Comparison of ENCODE assay signal across 8 mouse cellular contexts in genomic region chr10:80931695-80932094, GRCm38 (mm10). TPM values are rescaled to one million over a fixed set of nuclear protein-coding genes. Genes with fewer than 3 reads are reported as not detected.
A peak's percentile ranks its signal among the peaks of the same experiment; 100 is the strongest.
DNase-seq lines count a peak whose midpoint lies in the region; ATAC-seq lines count a peak whose summit lies in the region.

No protein-coding gene starts in this region.

- peak overlapping the region; percentile 93 for H3K4me2 ChIP-seq in kidney, embryonic 15.5 days
- peak overlapping the region; percentile 99 for H3K4me2 ChIP-seq in forebrain, embryonic 15.5 days (replicated peaks)
- H3K4me2 ChIP-seq in midbrain, embryonic 12.5 days (replicated peaks): peak overlapping the region; percentile 67; the same call in 1 of the 2 replicates

- WGBS in kidney, embryonic 15.5 days: 2% methylated on average over 26 of the region's 26 CpGs
- 3% methylated on average over 26 of the region's 26 CpGs for WGBS in forebrain, embryonic 15.5 days
- WGBS in midbrain, embryonic 12.5 days: 0% methylated on average over 26 of the region's 26 CpGs

- H3K9ac ChIP-seq in kidney, embryonic 15.5 days: 0 out of 2 replicates have a peak overlapping the region, but pooled peaks have one; percentile 55
- H3K9ac ChIP-seq in forebrain, embryonic 15.5 days (replicated peaks): no peak overlapping the region
- H3K9ac ChIP-seq in midbrain, embryonic 12.5 days (replicated peaks): no peak overlapping the region

- H3K4me3 ChIP-seq in kidney, embryonic 15.5 days (replicated peaks): peak overlapping the region; percentile 53
- H3K4me3 ChIP-seq in forebrain, embryonic 15.5 days: peak overlapping the region; percentile 56
- peak overlapping the region; percentile 42; the same call in 1 of the 2 replicates for H3K4me3 ChIP-seq in midbrain, embryonic 12.5 days

- no peak for DNase-seq in kidney, adult 9 months
- peak; percentile 33 for DNase-seq in Muller cell, postnatal 12 days (ENCODE audit: inconsistent ontology term)
- no peak for DNase-seq in c-Kit-positive CD71-positive TER-119-positive erythroid progenitor cells, embryonic 14.5 days (ENCODE audit: low spot score)
- no peak for DNase-seq in layer of hippocampus, postnatal 36 days

- no peaks in the 10 kb centered on the region for H3K36me3 ChIP-seq in kidney, embryonic 15.5 days
- no peaks in the 10 kb centered on the region for H3K36me3 ChIP-seq in forebrain, embryonic 15.5 days
- H3K36me3 ChIP-seq in midbrain, embryonic 12.5 days: no peaks in the 10 kb centered on the region

- peaks cover 64% of the 10 kb centered on the region for H3K27me3 ChIP-seq in kidney, embryonic 15.5 days
- H3K27me3 ChIP-seq in forebrain, embryonic 15.5 days: peaks cover 52% of the 10 kb centered on the region
- peaks cover 76% of the 10 kb centered on the region for H3K27me3 ChIP-seq in midbrain, embryonic 12.5 days

- no peaks in the 10 kb centered on the region for H3K9me3 ChIP-seq in kidney, embryonic 15.5 days (replicated peaks)
- H3K9me3 ChIP-seq in forebrain, embryonic 15.5 days: no peaks in the 10 kb centered on the region
- H3K9me3 ChIP-seq in midbrain, embryonic 12.5 days: no peaks in the 10 kb centered on the region

- H3K4me1 ChIP-seq in kidney, embryonic 15.5 days: peaks cover 76% of the 10 kb centered on the region
- H3K4me1 ChIP-seq in forebrain, embryonic 15.5 days: peaks cover 66% of the 10 kb centered on the region
- H3K4me1 ChIP-seq in midbrain, embryonic 12.5 days: peaks cover 74% of the 10 kb centered on the region

- H3K27ac ChIP-seq in kidney, embryonic 15.5 days: no peak overlapping the region
- H3K27ac ChIP-seq in forebrain, embryonic 15.5 days (replicated peaks): no peak overlapping the region
- no peak overlapping the region for H3K27ac ChIP-seq in midbrain, embryonic 12.5 days (replicated peaks)

- ATAC-seq in kidney, embryonic 15.5 days (replicated peaks; ENCODE audit: low FRiP score): no peak
- ATAC-seq in forebrain, embryonic 15.5 days (replicated peaks): no peak
- no peak for ATAC-seq in midbrain, embryonic 12.5 days (ENCODE audit: low FRiP score, low read depth)
- ATAC-seq in inflammation-experienced regulatory T-cells, adult 6 months: no peak

RNA-seq across cellular contexts. Expression of gene Gadd45b, which starts 1.8 kb away (rescaled TPM):
- 18.0 and 20.8 TPM in 2 replicates for polyA plus RNA-seq in kidney, embryonic 15.5 days (2015; fragmentation: Nextera tagmentation; extraction: Ambion mirVana)
- polyA plus RNA-seq in forebrain, embryonic 15.5 days (2015; fragmentation: Nextera tagmentation; extraction: Ambion mirVana): 5.5 and 5.9 TPM in 2 replicates
- polyA plus RNA-seq in midbrain, embryonic 12.5 days (2016; fragmentation: Nextera tagmentation; extraction: Ambion mirVana): 8.7 and 11.8 TPM in 2 replicates
- polyA plus RNA-seq in inflammation-experienced regulatory T-cells, adult 6 months (2017; shearing (Covaris generic)): 10 to 100 TPM; 26.4 to 51.5 (median 39.3) TPM
- 10 to 100 TPM; 17.7 to 19.1 TPM for total RNA-seq in layer of hippocampus, postnatal 36 days (2021)

RNA-seq across cellular contexts. Expression of gene Lmnb2, which starts 13.7 kb away (rescaled TPM):
- polyA plus RNA-seq in kidney, embryonic 15.5 days (2015; fragmentation: Nextera tagmentation; extraction: Ambion mirVana): 55.0 and 59.3 TPM in 2 replicates
- polyA plus RNA-seq in forebrain, embryonic 15.5 days (2015; fragmentation: Nextera tagmentation; extraction: Ambion mirVana): 50.6 and 53.5 TPM in 2 replicates
- polyA plus RNA-seq in midbrain, embryonic 12.5 days (2016; fragmentation: Nextera tagmentation; extraction: Ambion mirVana): 61.7 and 62.0 TPM in 2 replicates
- 1 to 10 TPM; 2.4 to 4.5 (median 3.5) TPM for polyA plus RNA-seq in inflammation-experienced regulatory T-cells, adult 6 months (2017; shearing (Covaris generic))
- 10 to 100 TPM; 19.6 to 19.7 TPM for total RNA-seq in layer of hippocampus, postnatal 36 days (2021)

RNA-seq across cellular contexts. Expression of gene Timm13, which starts 30.9 kb away (rescaled TPM):
- 365 and 368 TPM in 2 replicates for polyA plus RNA-seq in kidney, embryonic 15.5 days (2015; fragmentation: Nextera tagmentation; extraction: Ambion mirVana)
- 326 and 357 TPM in 2 replicates for polyA plus RNA-seq in forebrain, embryonic 15.5 days (2015; fragmentation: Nextera tagmentation; extraction: Ambion mirVana)
- polyA plus RNA-seq in midbrain, embryonic 12.5 days (2016; fragmentation: Nextera tagmentation; extraction: Ambion mirVana): 305 and 308 TPM in 2 replicates
- polyA plus RNA-seq in inflammation-experienced regulatory T-cells, adult 6 months (2017; shearing (Covaris generic)): 100 to 1,000 TPM; 207 to 260 (median 248) TPM
- total RNA-seq in layer of hippocampus, postnatal 36 days (2021): 100 to 1,000 TPM; 142 to 144 TPM
